Mouse (Mus musculus) testis, adult 2 months (tissue): Measurements from ENCODE around the gene Lsm14a.

ENCODE experiments used
- CTCF ChIP-seq: fragments of 200-500 bp; IDR thresholded peaks from 2 replicates; pipeline ENCODE4 v1.5.1; 2012; ENCODE audit warnings: low read depth, mild to moderate bottlenecking, inconsistent platforms, low read length, moderate library complexity; ENCODE audit not compliant: control insufficient read depth, insufficient read depth, insufficient replicate concordance
- POLR2A ChIP-seq: fragments of 200-500 bp; IDR thresholded peaks from 2 replicates; pipeline ENCODE4 v1.6.1; 2012; ENCODE audit warnings: low read depth, mild to moderate bottlenecking, inconsistent platforms, low read length, moderate library complexity; ENCODE audit not compliant: control insufficient read depth

DNA sequence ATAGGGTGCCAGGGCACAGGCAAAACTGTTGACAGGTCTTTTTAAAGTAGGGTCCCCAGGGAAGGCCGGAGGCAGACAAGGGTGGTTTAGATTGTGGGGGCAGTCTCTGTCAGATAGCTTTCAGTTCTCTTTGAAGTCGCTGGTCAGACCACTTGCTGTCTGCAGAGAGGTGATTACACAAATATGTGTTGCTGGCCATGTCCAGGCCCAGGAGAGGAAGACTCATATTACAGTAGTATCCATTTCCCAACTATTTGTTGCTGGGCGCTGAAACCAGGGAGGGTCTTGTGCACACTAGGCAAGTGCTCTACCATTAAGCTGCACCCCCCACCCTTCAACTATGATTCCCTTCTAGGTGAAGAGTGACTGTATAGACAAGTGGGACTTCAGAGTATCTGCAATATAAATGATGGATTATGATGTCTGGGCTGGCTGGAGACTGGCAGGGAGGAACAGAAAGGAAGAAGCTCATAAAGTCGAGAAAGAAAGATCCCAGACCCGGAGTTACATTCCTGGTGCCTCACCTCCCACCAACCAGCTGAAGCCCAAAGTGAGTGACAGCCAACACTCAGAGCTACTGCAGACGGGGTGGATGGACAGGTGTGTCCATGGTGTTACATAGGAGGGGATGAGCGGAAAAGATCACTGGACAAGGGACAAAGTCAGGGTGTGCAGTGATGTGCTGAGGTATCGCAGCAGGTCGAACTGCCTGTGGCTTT, 54.5 kb downstream of the Lsm14a start:
- TF ChIP-seq CTCF (no peak), POLR2A (no peak)
